Mouse (Mus musculus) kidney, embryonic 14.5 days (tissue): Measurements from ENCODE around the gene Ankle1. TPM values are rescaled to one million over a fixed set of nuclear protein-coding genes. Genes with fewer than 3 reads are reported as not detected.

Experiments
- ATAC-seq: fragments of 200-750 bp; cut with Nextera tagmentation; 2 replicates; pipeline ENCODE4 v1.8.0; 2017; ENCODE audit warnings: moderate number of reproducible peaks, mild to moderate bottlenecking, moderate TSS enrichment, moderate library complexity; ENCODE audit not compliant: low FRiP score, low TSS enrichment
- H3K27ac ChIP-seq: fragments of 300-500 bp; sonication (generic); 2 replicates; pipeline ENCODE4 v1.5.1; 2014; ENCODE audit warnings: low read depth, mild to moderate bottlenecking, low read length, moderate library complexity, mixed read lengths
- H3K27me3 ChIP-seq: fragments of 300-500 bp; sonication (generic); 2 replicates; pipeline ENCODE4 v1.6.1; 2014; ENCODE audit warnings: mild to moderate bottlenecking, low read length; ENCODE audit not compliant: control insufficient read depth, insufficient read depth
- H3K36me3 ChIP-seq: fragments of 300-500 bp; sonication (generic); 2 replicates; pipeline ENCODE4 v1.6.1; 2014; ENCODE audit warnings: low read length, mixed read lengths; ENCODE audit not compliant: control insufficient read depth, insufficient read depth
- H3K4me1 ChIP-seq: fragments of 300-500 bp; sonication (generic); 2 replicates; pipeline ENCODE4 v1.6.1; 2014; ENCODE audit warnings: low read length, mixed read lengths; ENCODE audit not compliant: control insufficient read depth, insufficient read depth
- H3K4me2 ChIP-seq: fragments of 300-500 bp; sonication (generic); replicated peaks from 2 replicates; pipeline ENCODE4 v1.6.1; 2014; ENCODE audit warnings: low read depth, mild to moderate bottlenecking, low read length
- H3K4me3 ChIP-seq: fragments of 300-500 bp; sonication (generic); 2 replicates; pipeline ENCODE4 v1.5.1; 2014; ENCODE audit warnings: mild to moderate bottlenecking, low read length
- H3K9ac ChIP-seq: fragments of 300-500 bp; sonication (generic); 2 replicates; pipeline ENCODE4 v1.6.1; 2014; ENCODE audit warnings: low read depth, mild to moderate bottlenecking, low read length, moderate library complexity
- H3K9me3 ChIP-seq: fragments of 300-500 bp; sonication (generic); 2 replicates; pipeline ENCODE4 v1.6.1; 2016; ENCODE audit warnings: low read length; ENCODE audit not compliant: control insufficient read depth
- WGBS: fragments of 180-500 bp; shearing (Covaris S2); extraction: QIAGEN DNeasy Blood & Tissue Kit; methylation state at CpG from one replicate; pipeline ENCODE4 v1.1.7; 2014; 5-methylcytosine and 5-hydroxymethylcytosine counted together
- polyA plus RNA-seq: library from polyadenylated mRNA; unstranded; fragments of >200 nt; fragmentation: Nextera tagmentation; extraction: Ambion mirVana; gene quantifications from 2 replicates; pipeline ENCODE4 v1.2.1, GENCODE M21; 2014

The Ankle1 gene
- polyA plus RNA-seq, 1 experiment from 2014 or later: 38.2 TPM

GRCm38 (mm10) chr8:71457659-71458270, 52.0 kb downstream of the Ankle1 start:
- Histone ChIP-seq H3K9me3 (no peaks in the 10 kb centered on the region), H3K4me3 (no peak overlapping the region), H3K36me3 (peaks cover 32% of the 10 kb centered on the region), H3K4me1 (peaks cover 7% of the 10 kb centered on the region), H3K27ac (no peak overlapping the region), H3K27me3 (no peaks in the 10 kb centered on the region), H3K4me2 (no peak overlapping the region), H3K9ac (no peak overlapping the region; the same call in 1 of the 2 replicates)
- WGBS: 86% methylated on average over 20 of the region's 20 CpGs
- no peak for ATAC-seq

Other genes with a start within 250 kb of the Ankle1 start
- gene Myo9b, start 133.3 kb upstream of the Ankle1 start, polyA plus RNA-seq: 14.6 and 23.7 TPM in 2 replicates
- 53.3 and 55.5 TPM in 2 replicates for gene Haus8, start 133.1 kb upstream of the Ankle1 start, polyA plus RNA-seq
- 112 and 115 TPM in 2 replicates for gene Use1, start 39.2 kb upstream of the Ankle1 start, polyA plus RNA-seq
- gene Ocel1, start 34.7 kb upstream of the Ankle1 start, polyA plus RNA-seq: 4.6 and 5.2 TPM in 2 replicates
- 134 and 149 TPM in 2 replicates for gene Nr2f6, start 24.1 kb upstream of the Ankle1 start, polyA plus RNA-seq
- gene Ushbp1, start 10.2 kb upstream of the Ankle1 start, polyA plus RNA-seq: 10.4 and 12.3 TPM in 2 replicates
- 107 and 125 TPM in 2 replicates for gene Babam1, start 9.1 kb upstream of the Ankle1 start, polyA plus RNA-seq
- 26.5 and 32.5 TPM in 2 replicates for gene Abhd8, start 57.6 kb downstream of the Ankle1 start, polyA plus RNA-seq
- gene Mrpl34, start 58.9 kb downstream of the Ankle1 start, polyA plus RNA-seq: 178 and 192 TPM in 2 replicates
- 106 and 113 TPM in 2 replicates for gene Dda1, start 63.2 kb downstream of the Ankle1 start, polyA plus RNA-seq
- gene Ano8, start 80.0 kb downstream of the Ankle1 start, polyA plus RNA-seq: 2.9 and 3.4 TPM in 2 replicates
- 6.6 and 8.4 TPM in 2 replicates for gene Gtpbp3, start 82.1 kb downstream of the Ankle1 start, polyA plus RNA-seq
- 117 and 123 TPM in 2 replicates for gene Plvap, start 105.7 kb downstream of the Ankle1 start, polyA plus RNA-seq
- gene Ccdc194, start 119.7 kb downstream of the Ankle1 start, polyA plus RNA-seq: 0.27 and 0.34 TPM in 2 replicates
- gene Bst2, start 131.4 kb downstream of the Ankle1 start, polyA plus RNA-seq: 8.6 and 17.1 TPM in 2 replicates
- gene Mvb12a, start 136.9 kb downstream of the Ankle1 start, polyA plus RNA-seq: 98.7 and 111 TPM in 2 replicates
- 8.2 and 11.2 TPM in 2 replicates for gene Tmem221, start 152.9 kb downstream of the Ankle1 start, polyA plus RNA-seq
- 0.16 and 0.27 TPM in 2 replicates for gene Nxnl1, start 160.6 kb downstream of the Ankle1 start, polyA plus RNA-seq
- gene Slc27a1, start 162.9 kb downstream of the Ankle1 start, polyA plus RNA-seq: 26.5 and 30.9 TPM in 2 replicates
- gene Pgls, start 186.2 kb downstream of the Ankle1 start, polyA plus RNA-seq: 283 and 289 TPM in 2 replicates
- gene Fam129c, start 191.6 kb downstream of the Ankle1 start, polyA plus RNA-seq: 2.7 and 3.4 TPM in 2 replicates
- 61.4 and 76.8 TPM in 2 replicates for gene Colgalt1, start 205.0 kb downstream of the Ankle1 start, polyA plus RNA-seq